Mouse (Mus musculus) kidney, postnatal 25 days (tissue): ENCODE measurements around the gene Snai1.
A peak's percentile ranks its signal among the peaks of the same experiment; 100 is the strongest.

ENCODE experiments used
- DNase-seq, 2 experiments: peaks; one replicate each; pipeline ENCODE4 v3.0.0; 2021; ENCODE audit warnings: mixed read lengths in 2 of 2

Gene Snai1

GRCm38 (mm10) chr2:167537476-167538297 is at the start of gene Snai1:
TSS of gene Snai1 (plus strand) at chr2:167538195.
- peak; percentile 96 to 98 for DNase-seq

GRCm38 (mm10) chr2:167490813-167491525 is 47.0 kb upstream of the Snai1 start:
- DNase-seq, result no peak

- peak; percentile 36 to 64 for DNase-seq
Observed at GRCm38 (mm10) chr2:167491757-167492708, 46.0 kb upstream of the Snai1 start, which contains the start of gene Rnf114. TSS of gene Rnf114 (plus strand) at chr2:167492645.

GRCm38 (mm10) chr2:167492713-167493636 is 45.0 kb upstream of the Snai1 start, which contains the start of gene Spata2:
TSS of gene Spata2 (minus strand) at chr2:167492887.
- DNase-seq, result peak; percentile 94 to 96

GRCm38 (mm10) chr2:167496437-167496836 is 41.6 kb upstream of the Snai1 start:
- no peak for DNase-seq

- DNase-seq, result peak; percentile 61 to 78
Observed at GRCm38 (mm10) chr2:167497272-167497671, 40.7 kb upstream of the Snai1 start.

GRCm38 (mm10) chr2:167502554-167503252 is 35.3 kb upstream of the Snai1 start:
- no peak for DNase-seq

GRCm38 (mm10) chr2:167503253-167503895 is 34.6 kb upstream of the Snai1 start:
- DNase-seq, result peak; percentile 91 to 94

GRCm38 (mm10) chr2:167503896-167504349 is 34.1 kb upstream of the Snai1 start:
- peak; percentile 88 to 94 for DNase-seq

- DNase-seq, result peak in 1 of 2 experiments; percentile 26
Observed at GRCm38 (mm10) chr2:167505127-167505526, 32.9 kb upstream of the Snai1 start.

- DNase-seq, result peak in 1 of 2 experiments; percentile 23
Observed at GRCm38 (mm10) chr2:167506546-167507260, 31.3 kb upstream of the Snai1 start.

- DNase-seq, result peak in 1 of 2 experiments; percentile 24
Observed at GRCm38 (mm10) chr2:167507719-167508385, 30.1 kb upstream of the Snai1 start.

- peak in 1 of 2 experiments; percentile 4 for DNase-seq
Observed at GRCm38 (mm10) chr2:167508569-167508968, 29.4 kb upstream of the Snai1 start.

GRCm38 (mm10) chr2:167510485-167510884 is 27.5 kb upstream of the Snai1 start:
- DNase-seq, result no peak

- DNase-seq, result no peak
Observed at GRCm38 (mm10) chr2:167512365-167512764, 25.6 kb upstream of the Snai1 start.

- DNase-seq, result no peak
Observed at GRCm38 (mm10) chr2:167512970-167513369, 25.0 kb upstream of the Snai1 start.

- DNase-seq, result no peak
Observed at GRCm38 (mm10) chr2:167514641-167515040, 23.4 kb upstream of the Snai1 start.

- DNase-seq, result no peak
Observed at GRCm38 (mm10) chr2:167515688-167516087, 22.3 kb upstream of the Snai1 start.
